Comparison of ENCODE assay signal across 19 mouse cellular contexts in the genomic region with DNA sequence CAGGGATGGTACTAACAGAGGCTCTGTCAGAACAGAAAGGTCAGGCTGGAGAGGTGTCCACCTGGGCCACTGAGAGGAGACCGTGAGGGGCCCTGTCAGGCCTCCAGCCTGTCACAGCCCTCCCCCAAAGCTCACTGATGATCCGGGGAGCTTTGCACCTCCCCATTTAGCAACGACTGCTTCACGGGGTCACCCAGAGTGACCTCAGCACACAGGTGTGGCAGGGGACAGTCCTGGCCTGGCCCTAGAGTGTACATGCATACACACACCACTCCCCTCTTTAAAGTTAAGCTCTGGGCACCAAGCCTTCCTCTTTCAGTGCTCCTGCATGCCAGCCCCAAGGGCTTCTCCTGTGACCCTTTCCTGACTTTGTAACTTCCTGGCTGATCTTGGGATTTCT. TPM values are rescaled to one million over a fixed set of nuclear protein-coding genes. Genes with fewer than 3 reads are reported as not detected.
"Had no signal": no experiment of that assay in that cellular context is flagged by ENCODE, and none has a peak within 500 bp of the region (broad histone marks: within the 10 kb centered on the region; RNA-seq: fewer than 3 reads in every experiment).

No protein-coding gene starts in this region.

- H3K4me3 ChIP-seq: liver, embryonic 15.5 days; midbrain, embryonic 10.5 days; midbrain, embryonic 12.5 days; myocyte; neural tube, embryonic 13.5 days had no signal

- H3K36me3 ChIP-seq: liver, embryonic 15.5 days; midbrain, embryonic 10.5 days; midbrain, embryonic 12.5 days; neural tube, embryonic 13.5 days had no signal

- H3K4me2 ChIP-seq: liver, embryonic 15.5 days; lung, embryonic 14.5 days; midbrain, embryonic 12.5 days; neural tube, embryonic 13.5 days had no signal

- H3K27me3 ChIP-seq: liver, embryonic 15.5 days; midbrain, embryonic 12.5 days; neural tube, embryonic 13.5 days had no signal

- H3K9me3 ChIP-seq: liver, embryonic 15.5 days; midbrain, embryonic 10.5 days; midbrain, embryonic 12.5 days had no signal

- ATAC-seq: midbrain, embryonic 16.5 days had no signal

- H3K27ac ChIP-seq: liver, embryonic 15.5 days; midbrain, embryonic 10.5 days; midbrain, embryonic 12.5 days; neural tube, embryonic 13.5 days had no signal

- H3K4me1 ChIP-seq: liver, embryonic 15.5 days; neural tube, embryonic 13.5 days had no signal

- H3K9ac ChIP-seq: liver, embryonic 15.5 days; lung, embryonic 14.5 days; midbrain, embryonic 12.5 days; neural tube, embryonic 13.5 days had no signal

- DNase-seq: lung, adult 18-20 months; lung, embryonic 14.5 days; lung, postnatal 10 days; lung, postnatal 4 days; midbrain, embryonic 14.5 days; right cerebral cortex, postnatal 14 days; spleen, adult 18-20 months; thymus, adult 2 months; thymus, postnatal 25 days; thymus, postnatal 4 days had no signal

RNA-seq across cellular contexts. Expression of gene Sbk3, which starts 4.5 kb away (rescaled TPM):
- polyA plus RNA-seq: liver, embryonic 15.5 days; midbrain, embryonic 10.5 days; midbrain, embryonic 12.5 days; small intestine, adult 2 months; stomach, embryonic 16.5 days had no signal

RNA-seq across cellular contexts. Expression of gene Sbk2, which starts 11.2 kb away (rescaled TPM):
- polyA plus RNA-seq: liver, embryonic 15.5 days; midbrain, embryonic 14.5 days; neural tube, embryonic 11.5 days; neural tube, embryonic 13.5 days had no signal
